Mouse (Mus musculus): ENCODE results near the gene Slc10a3. TPM values are rescaled to one million over a fixed set of nuclear protein-coding genes. Genes with fewer than 3 reads are reported as not detected.
"Not testable (repeated sequence)": the region's sequence is repeated elsewhere in the genome, so short reads cannot be mapped to it uniquely, and the experiment has no call there.

Slc10a3 gene
- 1 to 10 TPM; 2.3 to 2.5 TPM for total RNA-seq (2021)
- long read RNA-seq, partial matches to known transcripts: 0 of 2 reads
- long read RNA-seq, other reads (novel, unspliced or antisense): 1 of 2 reads

DNA sequence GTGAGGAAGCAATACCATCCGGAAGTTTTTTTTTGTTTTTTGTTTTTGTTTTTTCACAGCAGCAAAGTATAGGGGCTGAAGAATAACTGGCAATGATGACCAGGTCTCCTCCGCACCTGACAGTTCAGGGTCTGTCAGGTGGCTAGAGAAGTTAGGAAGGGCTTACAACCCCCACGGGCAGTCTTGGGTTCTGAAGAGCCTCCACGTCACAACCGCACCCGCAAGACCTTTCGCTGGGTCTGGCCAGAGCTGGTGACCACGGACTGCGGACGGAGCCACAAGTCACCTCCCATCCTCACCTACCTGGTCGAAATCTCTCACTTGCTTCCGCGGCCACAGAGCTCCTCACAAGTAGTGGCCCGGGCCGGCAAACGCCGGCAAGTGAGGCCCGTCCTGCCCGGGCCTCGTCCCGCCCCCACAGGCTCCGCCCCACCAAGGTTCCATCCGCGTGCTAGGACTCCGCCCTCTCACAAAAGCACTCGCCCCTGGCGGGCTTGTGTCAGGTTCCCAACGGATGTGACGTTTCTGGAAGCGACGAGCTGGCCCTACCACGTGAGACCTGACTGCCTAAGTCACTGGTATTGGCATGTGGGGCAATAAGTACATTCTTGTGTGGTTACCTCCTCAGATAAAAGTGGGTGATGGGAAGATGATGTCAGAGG lies at the start of gene Slc10a3, which contains the start of gene Ubl4a:
Slc10a3 (minus strand) TSS at position 462 of the 662 bp plus-strand sequence.
Ubl4a (minus strand) TSS at position 331 of the 662 bp plus-strand sequence.
- peak; percentile 66 to 80 for DNase-seq (ENCODE audit: low spot score in 2 of 2)

DNA sequence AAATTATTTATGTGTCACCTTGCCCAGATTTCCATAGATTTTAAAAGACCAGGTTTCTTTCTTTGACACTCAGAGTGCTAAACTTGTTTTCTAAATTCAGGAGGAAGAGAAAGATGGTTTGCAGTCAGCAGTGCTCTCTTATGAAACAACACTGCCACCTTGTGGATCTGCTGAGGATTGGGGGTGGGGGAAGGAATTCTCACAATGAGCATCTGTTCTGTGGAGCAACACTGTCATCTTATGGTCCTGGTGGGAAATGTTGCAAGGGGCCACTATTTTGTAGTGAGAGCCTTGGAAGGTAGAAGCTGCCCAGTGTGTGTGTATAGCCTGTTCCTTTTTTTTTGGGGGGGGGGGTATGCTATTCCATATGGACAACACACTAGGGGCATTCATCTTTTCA lies 40.2 kb upstream of the Slc10a3 start:
- peak; percentile 67 to 75 for DNase-seq (ENCODE audit: low spot score in 2 of 2)

DNA sequence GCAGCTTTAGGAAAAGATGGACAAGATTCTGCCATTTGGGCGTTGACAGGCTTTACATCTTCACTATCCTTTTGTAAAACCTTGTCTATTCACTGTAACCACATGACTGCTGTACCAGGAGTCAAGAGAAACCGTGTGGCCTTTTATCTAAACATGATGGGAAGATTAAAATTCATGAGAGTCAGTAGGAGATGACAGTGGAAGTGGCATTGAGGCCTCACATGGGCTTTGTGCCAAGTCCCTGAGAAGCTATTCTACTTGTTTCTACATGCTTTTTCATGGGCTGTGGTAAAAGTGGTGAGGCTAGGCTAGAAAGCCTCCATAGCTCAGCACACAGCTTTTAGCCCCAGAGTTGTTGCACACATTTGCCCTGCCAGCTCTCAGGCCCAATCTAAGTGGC lies 35.2 kb upstream of the Slc10a3 start:
- DNase-seq (ENCODE audit: low spot score in 2 of 2): no peak

DNA sequence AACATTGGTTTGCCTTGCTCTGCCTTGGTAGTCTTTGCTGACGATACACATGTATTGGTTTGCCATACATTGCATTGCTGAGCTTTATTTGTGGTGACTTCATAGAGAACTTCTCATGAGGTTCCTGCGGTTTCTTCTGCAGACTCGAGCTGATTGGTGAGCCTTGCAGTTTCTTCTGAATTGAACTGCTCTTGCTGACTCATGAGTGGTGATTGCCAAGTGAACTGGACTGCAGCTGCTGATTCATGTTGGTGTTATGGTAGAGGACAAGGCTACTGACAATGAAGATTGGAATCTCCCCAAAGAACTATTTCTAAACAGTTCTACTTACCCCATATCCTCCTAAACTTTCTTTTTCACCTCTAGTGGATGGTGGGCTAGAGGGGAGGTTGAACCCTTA lies 27.0 kb upstream of the Slc10a3 start:
- DNase-seq (ENCODE audit: low spot score in 2 of 2): no peak

DNA sequence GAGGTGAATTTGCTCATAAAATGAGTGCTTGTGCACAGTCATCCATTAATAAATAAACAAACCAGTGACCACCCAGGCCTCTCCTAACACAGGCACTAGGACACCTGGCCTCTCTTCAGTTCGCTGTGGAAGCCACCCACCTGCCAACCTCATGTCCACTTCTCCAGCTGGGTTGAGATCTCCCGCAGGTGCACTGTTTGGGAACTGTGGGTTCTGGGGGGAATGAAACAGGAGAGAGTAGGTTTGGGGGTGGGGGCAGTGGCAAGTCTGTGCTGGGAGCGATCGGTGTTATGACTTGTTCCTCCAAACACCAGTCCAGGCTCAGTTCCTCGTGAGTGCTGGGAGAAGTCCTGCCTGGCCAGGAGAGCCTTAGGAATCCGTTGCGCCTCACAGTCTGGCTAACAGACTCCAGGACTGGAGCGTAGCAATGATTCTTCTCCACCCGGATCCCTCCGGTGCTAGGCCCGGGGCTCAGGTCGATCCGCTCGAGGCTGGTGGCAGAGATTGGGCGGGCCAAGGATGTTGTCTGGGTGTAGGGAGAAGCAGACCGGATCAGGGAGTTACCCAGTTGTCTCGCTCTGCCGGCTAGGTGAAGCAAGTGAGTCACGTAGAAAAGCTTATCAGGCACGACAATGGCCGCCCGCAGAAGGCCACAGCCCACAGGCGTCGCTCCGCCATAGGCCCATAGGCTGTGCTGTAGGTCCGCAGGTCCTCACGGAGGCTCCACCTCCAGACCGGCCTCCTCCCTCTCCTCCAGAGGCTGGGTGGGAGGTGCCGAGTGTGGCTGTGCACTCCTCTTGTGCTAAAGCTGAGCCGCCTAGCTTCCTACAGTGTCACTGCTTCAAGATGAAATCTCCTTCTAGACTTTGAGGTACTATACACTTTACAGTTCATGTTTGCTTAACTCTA lies 19.6 kb upstream of the Slc10a3 start, which contains the start of the genes Fam3a and Ikbkg:
Fam3a (minus strand) TSS at position 738 of the 909 bp plus-strand sequence.
Ikbkg (plus strand) TSS at position 756 of the 909 bp plus-strand sequence.
- peak; percentile 60 to 71 for DNase-seq (ENCODE audit: low spot score in 2 of 2)

DNA sequence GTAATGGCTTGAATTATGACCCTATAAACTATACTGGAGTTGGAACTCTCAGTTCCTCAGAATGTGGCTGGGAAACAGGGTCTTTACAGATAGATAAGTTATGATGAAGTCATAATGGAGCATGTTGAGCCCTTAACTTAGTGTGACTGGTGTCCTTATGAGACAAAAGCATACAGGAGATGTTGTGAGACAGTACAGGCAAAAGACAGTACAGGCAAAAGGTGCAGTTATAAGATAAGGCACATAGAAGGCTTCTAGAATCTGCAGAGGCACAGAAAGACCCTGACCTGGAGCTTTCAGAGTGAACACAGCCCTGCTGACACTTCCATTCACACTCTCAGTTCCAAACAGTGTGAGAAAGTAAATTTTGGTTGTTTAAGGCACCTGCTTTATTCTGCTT lies 15.0 kb upstream of the Slc10a3 start:
- no peak for DNase-seq (ENCODE audit: low spot score in 2 of 2)

DNA sequence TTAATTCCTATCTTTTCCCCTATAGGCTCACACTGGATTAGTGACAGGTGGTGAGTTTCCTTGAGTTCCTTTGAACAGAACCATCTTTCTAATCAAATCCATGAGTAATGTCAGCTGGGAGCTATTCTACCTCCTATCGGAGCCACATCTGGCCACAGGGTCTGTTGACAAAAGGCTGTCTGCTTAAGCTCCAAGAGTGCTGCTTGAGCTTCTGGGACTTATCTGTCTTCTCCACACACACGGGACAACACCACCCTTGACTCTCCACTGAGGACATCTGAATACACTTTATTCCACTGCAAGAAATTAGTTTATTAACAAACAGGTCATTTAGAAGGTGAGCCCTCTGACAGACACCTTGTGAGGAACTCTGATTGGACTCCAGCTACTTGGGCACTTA lies 11.3 kb upstream of the Slc10a3 start:
- no peak for DNase-seq (ENCODE audit: low spot score in 2 of 2)

DNA sequence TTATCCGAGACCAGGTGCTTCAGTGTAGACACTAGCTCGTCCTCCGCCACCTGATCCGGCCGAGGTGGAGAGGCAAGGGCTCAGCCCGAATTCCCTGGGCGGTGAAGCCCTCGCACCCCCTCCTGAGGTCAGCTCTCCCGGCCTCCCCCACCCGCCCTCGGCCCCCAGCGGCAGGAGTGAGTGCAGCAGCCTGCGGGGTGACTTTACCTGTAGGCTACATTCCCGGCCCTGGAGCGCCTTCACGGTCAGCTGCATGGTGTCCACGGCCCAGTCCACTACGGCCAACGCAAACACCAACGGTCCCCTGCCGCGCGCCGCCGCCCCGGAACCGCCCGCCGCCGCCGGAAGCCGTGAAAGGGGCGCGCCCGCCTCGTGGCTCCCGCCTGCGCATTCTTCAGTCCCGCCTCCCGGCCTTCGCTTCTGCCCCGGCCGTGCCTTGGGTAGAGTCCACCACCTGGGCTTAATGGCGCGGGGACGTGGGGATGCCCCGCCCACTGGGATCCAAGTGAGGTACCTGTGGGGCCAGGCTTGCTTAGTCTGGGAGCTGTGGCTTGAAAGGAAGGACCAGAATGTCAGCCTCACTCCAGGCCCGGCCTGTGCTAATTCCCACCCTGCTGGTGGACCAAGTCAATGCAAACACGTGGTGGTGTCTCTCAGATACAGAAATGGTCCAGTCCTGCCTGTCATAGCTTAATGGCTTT lies 4.8 kb downstream of the Slc10a3 start:
- DNase-seq (ENCODE audit: low spot score in 2 of 2): peak; percentile 60 to 71

DNA sequence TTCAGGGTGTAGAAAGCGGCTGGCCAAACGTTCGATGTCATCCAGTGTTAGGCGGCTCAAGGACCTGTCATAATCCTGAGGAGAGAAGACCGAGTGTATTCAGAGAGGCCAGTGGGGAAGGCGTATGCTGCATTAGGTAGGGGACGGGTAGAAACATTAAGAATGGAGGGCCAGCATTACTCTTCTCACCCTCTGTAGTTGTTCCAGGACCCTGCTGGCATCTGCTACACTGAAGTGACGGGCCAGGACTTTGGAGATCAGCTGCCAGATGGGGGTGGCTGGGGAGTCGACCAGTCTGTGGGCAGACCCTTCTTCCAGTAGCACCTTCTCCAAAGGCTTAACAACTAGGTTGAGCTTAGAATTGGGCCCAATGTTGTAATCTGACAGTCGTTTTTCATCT lies 5.6 kb downstream of the Slc10a3 start:
- no peak for DNase-seq (ENCODE audit: low spot score in 2 of 2)

DNA sequence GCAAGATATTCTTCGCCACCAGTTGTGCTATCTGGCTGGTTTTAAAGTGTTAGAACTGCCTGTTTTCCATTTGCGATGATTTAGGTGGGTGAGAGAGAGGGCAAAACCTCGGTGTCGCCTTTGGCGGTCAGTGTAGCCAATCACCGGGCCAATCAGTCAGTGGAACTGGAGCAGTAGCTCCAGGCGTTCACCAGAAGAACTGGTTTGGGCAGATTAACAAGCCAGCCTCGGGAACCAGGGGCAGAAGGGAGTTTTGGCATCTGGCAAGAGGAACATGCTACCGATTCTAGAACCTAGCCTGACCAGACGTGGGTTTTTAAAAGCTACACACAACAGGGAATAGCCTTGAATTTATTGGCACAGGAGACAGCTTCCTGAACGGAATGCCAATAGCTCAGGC lies 14.0 kb downstream of the Slc10a3 start:
- DNase-seq (ENCODE audit: low spot score in 2 of 2): no peak

DNA sequence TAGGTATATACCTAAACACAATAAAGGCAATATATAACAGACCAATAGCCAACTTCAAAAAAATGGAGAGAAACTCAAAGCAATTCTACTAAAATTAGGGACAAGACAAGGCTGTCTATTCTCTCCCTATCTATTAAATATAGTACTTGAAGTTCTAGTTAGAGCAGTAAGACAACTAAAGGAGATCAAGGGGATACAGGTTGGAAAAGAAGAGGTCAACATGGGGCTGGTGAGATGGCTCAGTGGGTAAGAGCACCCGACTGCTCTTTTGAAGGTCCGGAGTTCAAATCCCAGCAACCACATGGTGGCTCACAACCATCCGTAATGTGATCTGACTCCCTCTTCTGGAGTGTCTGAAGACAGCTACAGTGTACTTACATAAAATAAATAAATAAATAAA lies 16.1 kb downstream of the Slc10a3 start:
- DNase-seq (ENCODE audit: low spot score in 2 of 2): not testable (repeated sequence)

DNA sequence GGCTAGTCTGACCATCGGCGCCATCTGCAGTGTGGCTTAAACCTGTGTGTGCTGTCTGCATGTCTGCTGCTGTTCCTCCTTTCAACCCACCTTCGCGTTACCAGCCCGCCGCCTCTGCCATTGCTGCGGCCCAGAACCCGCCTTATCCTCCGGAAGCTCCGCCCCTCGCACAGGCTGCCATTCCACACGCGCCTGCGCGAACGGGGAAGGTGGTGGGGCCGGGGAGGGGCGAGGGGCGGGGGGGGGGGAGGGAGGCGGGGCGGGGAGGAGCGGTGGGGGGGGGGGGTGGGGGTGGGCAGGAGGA lies 19.7 kb downstream of the Slc10a3 start, which contains the start of gene Lage3:
Lage3 (minus strand) TSS at position 152 of the 304 bp plus-strand sequence.
- peak; percentile 72 to 82 for DNase-seq (ENCODE audit: low spot score in 2 of 2)

DNA sequence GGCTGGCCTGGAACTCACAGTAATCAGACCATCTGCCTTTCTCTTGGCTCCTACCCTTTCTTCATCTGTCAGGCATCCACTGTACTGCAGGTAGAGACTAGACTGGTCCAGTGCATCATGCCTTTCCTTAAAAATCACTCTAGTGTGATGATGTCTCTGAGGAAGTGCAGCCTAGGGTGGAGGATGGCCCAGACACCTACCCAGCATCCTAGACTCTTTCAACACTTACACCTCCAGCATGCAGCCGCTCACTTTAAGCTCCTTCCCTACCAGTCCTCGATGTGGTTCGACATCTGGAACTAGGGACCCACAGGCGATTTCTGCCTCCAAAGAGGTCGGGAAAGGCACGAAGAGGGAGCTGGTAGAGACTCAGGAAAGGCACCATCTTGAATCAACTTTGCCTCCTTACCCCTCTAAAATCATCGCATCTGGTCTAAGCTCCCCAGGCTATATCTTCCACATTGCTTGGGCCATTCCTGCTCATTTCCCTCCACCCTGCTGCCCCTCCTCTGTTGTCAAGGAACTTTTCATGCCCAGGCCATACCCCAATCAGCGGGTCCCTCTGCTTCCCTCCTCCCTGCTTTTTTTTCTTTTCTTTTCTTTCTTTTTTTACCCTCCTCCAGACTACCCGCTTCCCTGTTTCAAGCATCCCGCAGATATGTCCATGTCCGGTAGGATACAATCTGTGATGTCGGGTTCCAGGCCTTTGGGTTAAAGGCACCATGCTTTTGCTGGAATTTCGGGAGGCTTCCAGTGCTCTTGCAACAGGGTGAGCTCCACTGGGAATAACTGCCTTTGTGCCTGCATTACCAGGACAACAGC lies 20.3 kb downstream of the Slc10a3 start:
- no peak for DNase-seq (ENCODE audit: low spot score in 2 of 2)

DNA sequence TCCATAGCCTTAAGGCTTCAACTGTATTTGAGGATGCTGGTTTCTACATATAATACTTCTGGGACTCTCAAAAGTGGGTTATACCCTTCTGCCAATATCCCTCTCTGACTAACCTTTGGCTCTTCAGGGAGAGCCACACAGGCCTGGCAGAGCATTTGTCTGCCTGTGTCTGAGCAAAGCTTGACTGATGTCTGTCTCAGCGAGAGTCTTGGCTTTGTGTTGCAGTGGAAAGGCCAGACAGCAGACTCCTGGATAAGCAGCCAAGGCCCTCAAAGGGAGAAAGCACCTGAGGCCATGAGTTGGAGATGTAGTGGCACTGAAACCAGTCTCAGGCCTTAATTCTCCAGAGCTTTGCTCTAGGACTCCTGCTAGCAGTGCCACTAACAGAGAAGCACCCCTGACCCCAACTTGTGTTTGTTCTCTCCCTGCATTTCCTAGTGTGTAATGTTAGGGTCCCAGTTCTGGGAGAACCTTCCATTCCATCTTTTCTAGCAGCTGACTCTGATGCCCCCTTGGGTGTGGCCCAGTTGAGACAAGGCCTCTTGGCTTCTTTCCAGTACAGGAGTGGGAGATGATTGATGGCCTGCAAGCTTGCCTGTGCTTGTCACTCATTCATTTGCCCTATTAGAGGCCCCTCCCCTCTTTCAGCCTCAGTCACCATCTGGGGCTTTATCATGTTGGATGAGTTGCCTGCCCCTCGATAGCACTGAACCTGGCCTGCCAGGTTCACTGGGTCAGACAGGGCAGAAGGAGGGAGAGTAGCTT lies 42.8 kb downstream of the Slc10a3 start:
- DNase-seq (ENCODE audit: low spot score in 2 of 2): no peak

DNA sequence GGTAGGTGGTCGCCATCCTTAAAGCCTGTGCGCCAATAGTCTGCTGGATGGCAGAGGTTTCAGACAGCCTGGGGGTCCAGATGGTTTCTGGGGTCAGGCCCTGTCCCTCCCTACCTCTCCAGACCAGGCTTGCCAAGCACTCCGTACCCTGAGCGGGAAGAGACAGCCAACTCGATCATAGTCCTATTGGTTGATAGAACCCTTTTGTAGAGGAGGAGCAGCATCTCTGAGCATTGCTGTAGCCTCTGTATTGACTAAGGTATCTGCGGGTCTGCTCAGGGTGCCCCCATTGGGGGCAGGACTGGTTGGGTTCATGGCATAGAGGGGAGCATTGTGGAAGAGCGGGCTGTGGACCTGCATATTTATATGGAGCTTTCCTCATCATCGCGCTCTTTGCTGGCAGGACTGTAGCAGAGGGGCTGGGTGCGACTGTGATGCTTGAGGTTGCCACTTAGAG lies 43.9 kb downstream of the Slc10a3 start:
- no peak for DNase-seq (ENCODE audit: low spot score in 2 of 2)

DNA sequence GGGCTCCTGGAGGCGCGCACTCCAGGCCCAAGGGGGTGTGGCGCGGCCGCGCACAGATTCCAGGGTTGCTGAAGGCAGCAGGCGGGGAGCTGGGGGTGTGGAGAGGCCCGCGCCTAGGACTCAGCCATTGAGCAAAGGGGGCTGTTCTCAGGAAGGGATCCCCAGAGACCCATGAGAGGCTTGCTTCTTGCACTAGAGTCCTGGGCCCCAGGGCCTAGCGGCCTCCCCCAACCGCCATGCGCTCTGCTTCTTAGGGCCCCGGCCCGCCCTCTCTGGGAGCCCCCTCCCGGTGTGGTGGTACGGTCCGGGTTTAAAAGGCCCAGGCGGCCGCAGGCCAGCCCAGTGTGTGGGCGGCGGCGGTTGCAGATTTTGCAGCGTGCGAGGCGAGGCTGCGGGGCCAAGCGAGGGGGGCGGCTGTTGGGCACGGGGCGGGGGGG lies 44.4 kb downstream of the Slc10a3 start, which contains the start of gene Plxna3:
Plxna3 (plus strand) TSS at position 342 of the 437 bp plus-strand sequence.
- peak; percentile 62 to 77 for DNase-seq (ENCODE audit: low spot score in 2 of 2)
